Mouse (Mus musculus) CD4-positive, CD25-positive, alpha-beta regulatory T cell, adult 2 months (primary cell): ENCODE results near the gene Ncstn.

Experiments used
- DNase-seq: peaks from one replicate; pipeline ENCODE4 v3.0.0-alpha.2; 2012; ENCODE audit warnings: low read depth, low spot score

The Ncstn gene

DNA sequence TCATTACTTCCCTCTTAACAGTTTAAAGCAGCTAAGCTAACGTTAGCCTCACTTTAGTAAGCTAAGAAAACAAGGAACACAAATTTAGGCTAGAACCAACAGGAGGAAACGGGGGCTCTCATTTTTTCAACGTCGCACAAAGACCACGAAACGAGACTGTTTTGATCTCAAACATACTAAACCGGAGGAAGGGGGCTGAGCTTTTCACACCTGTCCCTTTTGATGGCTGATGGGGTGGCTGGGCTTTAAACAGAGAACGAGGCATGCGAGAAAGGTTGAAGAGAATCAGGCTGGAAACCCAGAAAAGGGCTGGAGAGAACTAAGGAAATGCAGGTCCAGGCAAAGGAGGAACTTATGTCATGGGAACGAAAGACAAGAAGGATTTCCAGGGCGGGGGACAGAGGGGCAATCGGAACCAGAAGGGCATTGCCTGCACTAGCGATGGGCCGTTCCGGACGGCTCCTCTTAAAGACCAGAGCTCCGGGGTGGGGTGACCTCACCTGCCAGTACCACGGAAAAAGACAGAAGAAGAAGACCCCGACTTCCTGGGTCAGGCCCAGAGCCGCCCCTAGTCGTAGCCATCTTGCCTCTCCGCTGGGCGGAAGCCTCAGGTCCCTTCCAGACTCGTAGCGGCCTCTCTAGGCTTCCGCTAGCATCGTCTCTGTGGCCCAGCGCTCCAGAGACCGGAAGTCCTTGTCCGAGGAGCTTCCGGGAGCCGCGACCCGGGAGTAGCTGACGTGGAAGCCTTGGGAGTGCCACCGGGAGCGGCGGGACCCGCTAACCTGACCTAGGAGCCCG is at the start of gene Ncstn, which contains the start of gene Copa:
Ncstn (minus strand) TSS at position 695 of the 798 bp plus-strand sequence.
Copa (plus strand) TSS at position 429 of the 798 bp plus-strand sequence.
- DNase-seq: peak; percentile 94

- DNase-seq: no peak
These were observed 49.7 kb upstream of the Ncstn start for GRCm38 (mm10) chr1:172132319-172132718.

- no peak for DNase-seq
These were observed 47.2 kb upstream of the Ncstn start for GRCm38 (mm10) chr1:172129780-172130179.

GRCm38 (mm10) chr1:172129108-172129507 is 46.5 kb upstream of the Ncstn start:
- no peak for DNase-seq

- DNase-seq: no peak
These were observed 46.0 kb upstream of the Ncstn start for GRCm38 (mm10) chr1:172128563-172128962.

GRCm38 (mm10) chr1:172127487-172127886 is 44.9 kb upstream of the Ncstn start:
- no peak for DNase-seq

DNA sequence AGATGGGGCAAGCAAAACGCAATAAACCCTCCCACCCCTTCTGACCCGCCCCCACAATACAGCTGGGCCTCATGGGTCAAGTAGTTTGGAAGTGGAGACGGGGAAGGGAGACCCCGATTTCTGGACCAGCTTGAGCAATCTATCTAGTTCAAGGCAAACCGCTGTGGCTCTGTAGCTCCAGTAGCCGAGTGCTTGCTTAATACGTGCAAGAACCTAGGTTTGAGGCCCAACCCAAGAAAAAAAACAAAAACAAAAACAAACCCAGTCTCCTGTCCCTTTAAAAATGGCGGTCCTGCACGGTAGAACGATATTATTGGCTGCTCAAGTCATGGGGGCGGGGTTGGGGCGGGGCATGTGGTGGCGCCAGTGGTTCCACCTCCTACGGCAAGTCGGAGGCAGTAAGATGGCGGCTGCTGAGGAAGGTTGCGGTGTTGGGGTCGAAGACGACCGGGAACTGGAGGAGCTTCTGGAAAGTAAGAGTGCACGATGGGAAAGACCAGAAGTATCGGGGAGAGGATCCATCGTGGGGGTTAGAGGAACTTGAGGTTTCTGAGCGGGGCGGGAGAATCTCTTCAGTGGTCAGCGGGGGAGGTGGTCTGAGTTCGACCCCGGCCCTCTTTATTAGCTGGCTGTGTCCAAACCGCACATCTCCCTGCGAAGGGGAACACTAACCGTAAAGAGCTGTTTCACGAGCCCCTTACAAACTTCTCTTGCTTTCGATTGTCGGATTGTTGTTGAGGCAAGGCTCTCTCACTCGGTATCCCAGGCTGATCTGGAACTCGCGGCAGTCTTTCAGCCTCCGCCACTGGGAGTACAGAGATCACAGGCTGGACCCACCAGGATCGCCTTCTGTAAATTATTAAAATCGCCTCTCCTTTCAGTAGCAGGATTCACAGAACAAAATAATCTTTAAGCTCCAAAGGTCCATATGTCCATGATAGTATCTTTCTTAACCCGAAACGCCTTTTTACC is 44.1 kb upstream of the Ncstn start, which contains the start of gene Pex19:
Pex19 (plus strand) TSS at position 380 of the 972 bp plus-strand sequence.
- DNase-seq: peak; percentile 95

- no peak for DNase-seq
These were observed 42.0 kb upstream of the Ncstn start for GRCm38 (mm10) chr1:172124572-172124971.

DNA sequence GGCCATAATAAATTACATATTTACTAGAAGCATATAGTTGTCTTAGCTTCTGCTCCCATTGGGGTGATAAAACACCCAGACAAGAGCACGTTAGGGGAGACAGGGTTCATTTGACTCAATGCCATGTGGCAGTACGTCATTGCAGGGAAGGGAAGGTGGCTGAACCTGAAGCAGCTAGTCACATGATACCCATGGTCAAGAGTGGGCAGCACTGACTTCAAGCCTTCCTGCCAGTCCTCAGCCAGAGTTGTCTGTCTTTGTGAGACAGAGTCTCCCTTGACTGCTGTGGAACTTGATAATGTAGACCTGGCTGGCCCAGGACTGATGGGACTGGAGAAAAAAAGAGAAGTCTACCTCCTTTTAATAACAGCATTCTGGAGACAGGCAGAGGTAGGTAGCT is 40.1 kb upstream of the Ncstn start:
- DNase-seq: no peak

GRCm38 (mm10) chr1:172119720-172120119 is 37.1 kb upstream of the Ncstn start:
- DNase-seq: peak; percentile 80

GRCm38 (mm10) chr1:172119100-172119499 is 36.5 kb upstream of the Ncstn start:
- no peak for DNase-seq

GRCm38 (mm10) chr1:172116948-172117347 is 34.4 kb upstream of the Ncstn start:
- no peak for DNase-seq

DNA sequence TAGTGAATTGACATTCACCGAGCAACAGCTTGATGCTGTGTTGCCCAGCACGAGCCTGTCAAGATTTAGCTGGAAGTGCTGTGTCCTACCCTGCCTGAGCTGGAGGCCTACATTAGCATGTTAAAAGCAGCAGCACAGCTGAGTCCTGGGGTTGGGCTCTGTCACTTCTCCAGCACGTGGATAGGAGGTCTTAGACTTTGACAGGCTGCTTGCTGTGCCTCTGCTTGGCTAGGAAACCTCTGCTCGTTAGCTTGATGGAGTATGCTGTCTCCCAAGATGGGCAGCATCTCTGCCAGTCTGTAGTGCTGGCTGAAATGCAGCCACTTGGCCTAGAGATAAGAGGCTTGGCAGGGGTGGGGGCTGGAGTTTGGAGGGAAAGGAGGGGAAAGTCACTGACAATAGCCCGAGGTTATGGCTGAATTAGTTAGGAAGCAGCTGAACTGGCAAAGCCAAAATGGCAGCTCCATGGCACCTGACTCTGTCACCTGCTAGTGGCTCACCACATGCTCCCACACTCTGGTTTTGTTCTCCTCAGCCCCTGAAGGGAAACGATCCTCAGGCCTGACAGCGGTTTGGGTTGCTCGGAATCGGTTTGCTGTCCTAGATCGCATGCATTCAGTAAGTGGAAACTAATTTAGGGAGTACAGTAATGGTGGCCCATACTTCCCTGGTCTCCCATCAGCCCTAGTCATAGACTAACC is 25.3 kb upstream of the Ncstn start:
- DNase-seq: no peak

DNA sequence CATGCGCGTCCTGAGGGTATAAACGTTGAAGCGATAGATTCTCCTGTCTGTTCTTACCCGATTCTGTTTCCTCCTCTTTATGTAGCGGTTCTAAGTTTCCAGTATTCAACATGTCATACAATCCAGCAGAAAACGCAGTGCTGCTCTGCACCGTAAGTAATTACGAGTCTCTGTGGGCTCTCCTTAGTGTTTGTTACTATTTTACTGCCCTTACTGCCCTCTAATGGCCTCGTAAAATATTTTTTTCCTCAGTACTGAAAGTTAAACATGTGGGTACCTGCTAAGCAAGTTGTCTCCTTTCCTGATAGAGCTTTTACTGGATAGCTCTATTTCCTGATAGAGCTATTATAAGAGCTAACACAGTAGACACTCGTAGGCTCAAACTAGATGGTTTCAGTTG is 22.5 kb upstream of the Ncstn start:
- DNase-seq: no peak

DNA sequence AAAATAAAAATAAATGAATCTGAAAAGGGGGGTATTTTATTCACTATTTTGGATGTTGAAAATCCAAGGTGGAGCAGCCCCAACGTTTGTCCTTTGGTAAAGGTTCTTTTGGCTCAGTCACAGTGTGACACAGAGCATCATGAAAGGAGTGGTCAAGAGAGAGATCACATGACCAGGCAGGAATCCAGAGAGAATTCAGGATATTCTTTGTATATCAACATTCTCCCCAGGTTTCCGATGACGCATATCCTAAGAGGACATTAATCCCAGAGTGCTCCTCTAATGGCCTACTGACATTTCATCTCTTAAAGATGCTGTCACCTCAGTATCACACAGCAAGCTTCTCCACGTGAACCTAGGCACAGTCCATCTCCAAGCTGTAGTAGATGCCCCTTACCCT is 21.0 kb upstream of the Ncstn start:
- DNase-seq: no peak

DNA sequence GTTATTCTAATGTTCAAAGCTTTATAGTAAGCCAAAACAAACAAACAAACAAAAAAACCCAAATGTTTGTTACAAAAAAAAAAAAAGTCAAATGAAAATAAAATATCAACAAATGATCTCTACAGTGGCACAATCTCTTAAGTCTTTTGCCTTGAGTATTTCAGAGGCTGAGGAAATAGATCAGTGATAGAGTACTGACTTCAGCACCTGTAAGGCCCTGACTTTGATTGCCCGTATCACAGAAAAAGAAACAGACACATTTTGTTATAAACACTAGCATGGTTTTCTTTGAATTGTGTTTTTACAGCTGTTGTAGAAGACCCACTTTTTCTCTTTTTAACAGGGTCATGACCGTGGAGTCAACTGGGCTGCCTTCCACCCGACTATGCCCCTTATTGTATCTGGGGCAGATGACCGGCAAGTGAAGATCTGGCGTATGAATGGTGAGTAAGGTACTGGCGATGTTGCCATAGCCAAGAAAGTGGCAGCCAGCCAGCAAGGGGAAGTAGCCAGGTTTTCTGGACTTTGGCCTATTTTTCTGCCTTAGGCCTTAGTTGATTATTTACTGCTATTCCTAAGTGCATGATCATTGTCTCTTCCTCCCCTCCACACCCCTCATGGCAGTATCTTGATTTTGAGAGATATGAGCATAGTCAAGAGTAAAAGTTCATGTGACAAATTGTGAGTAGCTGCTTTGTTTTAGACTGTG is 16.9 kb upstream of the Ncstn start:
- no peak for DNase-seq

DNA sequence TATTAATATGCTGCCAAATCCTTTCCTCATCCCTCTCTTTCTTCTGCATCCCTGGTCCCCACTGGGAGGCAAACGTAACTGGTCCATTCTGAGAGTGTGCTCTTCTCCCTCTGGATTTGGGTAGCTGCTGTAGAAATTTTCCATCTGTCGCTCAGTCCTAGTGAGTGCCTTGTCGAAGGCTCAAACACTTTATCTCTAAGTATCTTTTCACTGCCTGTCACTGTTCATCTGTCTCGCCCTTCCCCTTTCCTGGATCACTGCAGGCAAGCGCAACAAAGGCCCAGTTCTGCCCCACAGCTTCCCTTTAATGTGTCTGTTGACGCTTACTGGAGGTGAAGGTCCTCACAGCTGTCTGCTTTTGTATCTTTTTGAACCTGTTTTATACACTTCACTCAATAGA is 12.6 kb upstream of the Ncstn start:
- no peak for DNase-seq

DNA sequence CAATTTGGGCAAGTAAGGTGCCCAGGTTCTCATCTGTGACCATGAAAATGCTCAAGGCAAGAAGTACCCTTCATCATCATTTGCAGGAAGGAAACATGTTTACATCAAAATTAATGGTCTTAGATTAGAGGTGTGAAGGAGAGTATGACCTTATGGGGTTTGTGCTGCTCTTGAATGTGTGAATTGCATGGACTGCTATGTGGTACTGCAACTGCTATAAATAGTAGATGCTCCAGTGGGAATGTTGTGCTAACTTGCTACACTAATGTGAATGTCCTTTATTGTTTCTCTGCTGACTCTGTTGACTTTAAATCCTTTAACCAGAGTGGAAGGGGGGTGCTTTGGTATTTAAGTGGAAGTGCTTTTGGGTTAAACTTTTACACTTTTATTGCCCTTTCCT is 11.7 kb upstream of the Ncstn start:
- DNase-seq: no peak

GRCm38 (mm10) chr1:172093522-172093921 is 10.9 kb upstream of the Ncstn start:
- no peak for DNase-seq

GRCm38 (mm10) chr1:172082899-172083445 is 377 bp upstream of the Ncstn start:
- DNase-seq: no peak

GRCm38 (mm10) chr1:172077981-172078380 is 4.6 kb downstream of the Ncstn start:
- no peak for DNase-seq
